Comparison of ENCODE assay signal across 21 mouse cellular contexts in genomic region chr4:42928952-42929351, GRCm38 (mm10). TPM values are rescaled to one million over a fixed set of nuclear protein-coding genes. Genes with fewer than 3 reads are reported as not detected.
"Had no signal": no experiment of that assay in that cellular context is flagged by ENCODE, and none has a peak within 500 bp of the region (broad histone marks: within the 10 kb centered on the region; RNA-seq: fewer than 3 reads in every experiment).

No protein-coding gene starts in this region.

- H3K36me3 ChIP-seq: kidney, embryonic 15.5 days; limb, embryonic 13.5 days; midbrain, embryonic 12.5 days; stomach, embryonic 15.5 days had no signal

- H3K27me3 ChIP-seq: stomach, embryonic 15.5 days had no signal

- H3K9ac ChIP-seq: kidney, embryonic 15.5 days; limb, embryonic 13.5 days; liver, embryonic 14.5 days; midbrain, embryonic 12.5 days; stomach, embryonic 15.5 days had no signal

- H3K27ac ChIP-seq: kidney, embryonic 15.5 days; limb, embryonic 13.5 days; liver, embryonic 14.5 days; midbrain, embryonic 12.5 days; stomach, embryonic 15.5 days had no signal

- DNase-seq: kidney, adult 2 months; kidney, postnatal 25 days; layer of hippocampus, adult 9-11 months; layer of hippocampus, postnatal 36 days; left cerebral cortex, postnatal 4 days; lung, adult 18-20 months; right cerebral cortex, adult 18-20 months; thymus, adult 18-20 months; thymus, postnatal 14 days had no signal

- H3K4me3 ChIP-seq: kidney, embryonic 15.5 days; limb, embryonic 13.5 days; midbrain, embryonic 12.5 days; stomach, embryonic 15.5 days had no signal

- H3K9me3 ChIP-seq: kidney, embryonic 15.5 days; limb, embryonic 13.5 days; midbrain, embryonic 12.5 days; stomach, embryonic 15.5 days had no signal

RNA-seq across cellular contexts. Expression of gene Phf24, which starts 12.5 kb away (rescaled TPM):
- total RNA-seq: megakaryocyte-erythroid progenitor cell, adult 5-6 weeks had no signal

RNA-seq across cellular contexts. Expression of gene 1700022I11Rik, which starts 40.5 kb away (rescaled TPM):
- total RNA-seq: layer of hippocampus, adult 18-20 months; layer of hippocampus, postnatal 36 days; left cerebral cortex, postnatal 4 days; liver, adult 2 months; midbrain, postnatal 0 days had no signal
- polyA plus RNA-seq: intestine, embryonic 16.5 days; kidney, adult 2 months; liver, adult 2 months; urinary bladder, adult 2 months had no signal

RNA-seq across cellular contexts. Expression of gene Fam205c, which starts 54.9 kb away (rescaled TPM):
- total RNA-seq: liver, adult 2 months; megakaryocyte-erythroid progenitor cell, adult 5-6 weeks; midbrain, postnatal 0 days had no signal
- polyA plus RNA-seq: kidney, adult 2 months; limb, embryonic 13.5 days; liver, adult 2 months; lung, embryonic 16.5 days; urinary bladder, adult 2 months had no signal
